Mouse (Mus musculus) mesoderm, embryonic 11.5 days (tissue): ENCODE measurements around the gene Sowahc.

Experiments
- DNase-seq: peaks from one replicate; pipeline ENCODE4 v3.0.0-alpha.2; 2012; ENCODE audit warnings: low read depth, low spot score

Gene Sowahc

GRCm38 (mm10) chr10:59221473-59222270, at the start of gene Sowahc, which contains the start of gene Sept10:
Sowahc (plus strand) TSS chr10:59221953.
Sept10 (minus strand) TSS chr10:59221847.
- peak; percentile 95 for DNase-seq

GRCm38 (mm10) chr10:59172539-59172938, 49.2 kb upstream of the Sowahc start:
- DNase-seq: no peak

GRCm38 (mm10) chr10:59179620-59180019, 42.1 kb upstream of the Sowahc start:
- DNase-seq: no peak

- no peak for DNase-seq
Measured at GRCm38 (mm10) chr10:59182306-59182705, 39.4 kb upstream of the Sowahc start.

GRCm38 (mm10) chr10:59194891-59195290, 26.9 kb upstream of the Sowahc start:
- DNase-seq: peak; percentile 41

- DNase-seq: no peak
Measured at GRCm38 (mm10) chr10:59196763-59197162, 25.0 kb upstream of the Sowahc start.

GRCm38 (mm10) chr10:59200011-59200410, 21.7 kb upstream of the Sowahc start:
- no peak for DNase-seq

GRCm38 (mm10) chr10:59220824-59221472, 805 bp upstream of the Sowahc start:
- peak; percentile 49 for DNase-seq

GRCm38 (mm10) chr10:59222271-59223101, 733 bp downstream of the Sowahc start:
- peak; percentile 29 for DNase-seq

- no peak for DNase-seq
Measured at GRCm38 (mm10) chr10:59223301-59223700, 1.5 kb downstream of the Sowahc start.

- DNase-seq: no peak
Measured at GRCm38 (mm10) chr10:59223890-59224289, 2.1 kb downstream of the Sowahc start.

GRCm38 (mm10) chr10:59225137-59225536, 3.4 kb downstream of the Sowahc start:
- no peak for DNase-seq

GRCm38 (mm10) chr10:59229205-59229820, 7.6 kb downstream of the Sowahc start:
- DNase-seq: no peak

- DNase-seq: no peak
Measured at GRCm38 (mm10) chr10:59235227-59235626, 13.5 kb downstream of the Sowahc start.

- no peak for DNase-seq
Measured at GRCm38 (mm10) chr10:59235847-59236246, 14.1 kb downstream of the Sowahc start.

- no peak for DNase-seq
Measured at GRCm38 (mm10) chr10:59236486-59236885, 14.7 kb downstream of the Sowahc start.

- DNase-seq: no peak
Measured at GRCm38 (mm10) chr10:59237757-59238156, 16.0 kb downstream of the Sowahc start.

GRCm38 (mm10) chr10:59241141-59241541, 19.4 kb downstream of the Sowahc start:
- DNase-seq: no peak

- DNase-seq: no peak
Measured at GRCm38 (mm10) chr10:59249531-59249930, 27.8 kb downstream of the Sowahc start.

GRCm38 (mm10) chr10:59250679-59251078, 28.9 kb downstream of the Sowahc start:
- DNase-seq: no peak

- DNase-seq: no peak
Measured at GRCm38 (mm10) chr10:59251980-59252379, 30.2 kb downstream of the Sowahc start.

- DNase-seq: no peak
Measured at GRCm38 (mm10) chr10:59252396-59252795, 30.6 kb downstream of the Sowahc start.
